Mouse (Mus musculus): ENCODE measurements at regions not wholly inside any gene's neighbourhood (a gene's known extent, or its start where the extent isn't known, plus 50 kb on each side); places are given as distances from the start of the nearest gene placed in this dataset.

- DNase-seq = no peak
- intact Hi-C loops (cut with DNase I) = no loop called here
Observed at GRCm38 (mm10) chr15:72101730-72102129, 1732.6 kb upstream of the Gm6569 start.

GRCm38 (mm10) chr15:72105830-72106413, 1728.4 kb upstream of the Gm6569 start:
- no peak for DNase-seq
- intact Hi-C loops (cut with DNase I) = no loop called here

GRCm38 (mm10) chr15:72110520-72110919, 1723.8 kb upstream of the Gm6569 start:
- intact Hi-C loops (cut with DNase I) = no loop called here

GRCm38 (mm10) chr15:72116772-72117171, 1717.6 kb upstream of the Gm6569 start:
- intact Hi-C loops (cut with DNase I) = no loop called here
- no peak for DNase-seq

More at GRCm38 (mm10) chr15:72110520-72110919, 1723.8 kb upstream of the Gm6569 start:
- no peak for DNase-seq

GRCm38 (mm10) chr15:72134226-72134625, 1700.1 kb upstream of the Gm6569 start:
- intact Hi-C loops (cut with DNase I) = no loop called here
- DNase-seq = no peak

- DNase-seq = no peak
- intact Hi-C loops (cut with DNase I) = no loop called here
Observed at GRCm38 (mm10) chr15:72135992-72136617, 1698.3 kb upstream of the Gm6569 start.

GRCm38 (mm10) chr15:72140122-72140521, 1694.2 kb upstream of the Gm6569 start:
- intact Hi-C loops (cut with DNase I) = no loop called here
- no peak for DNase-seq

GRCm38 (mm10) chr15:72150581-72150980, 1683.8 kb upstream of the Gm6569 start:
- no peak for DNase-seq
- intact Hi-C loops (cut with DNase I) = no loop called here

GRCm38 (mm10) chr15:72158505-72158904, 1675.9 kb upstream of the Gm6569 start:
- intact Hi-C loops (cut with DNase I) = no loop called here
- no peak for DNase-seq

- no peak for DNase-seq
- intact Hi-C loops (cut with DNase I) = no loop called here
Observed at GRCm38 (mm10) chr15:72200861-72201260, 1633.5 kb upstream of the Gm6569 start.

GRCm38 (mm10) chr15:72201791-72202190, 1632.6 kb upstream of the Gm6569 start:
- intact Hi-C loops (cut with DNase I) = no loop called here
- DNase-seq = no peak

GRCm38 (mm10) chr15:72205240-72205799, 1629.0 kb upstream of the Gm6569 start:
- intact Hi-C loops (cut with DNase I) = no loop called here
- DNase-seq = no peak

GRCm38 (mm10) chr15:72205950-72206349, 1628.4 kb upstream of the Gm6569 start:
- intact Hi-C loops (cut with DNase I) = no loop called here
- peak; percentile 7 to 15 for DNase-seq

GRCm38 (mm10) chr15:72207589-72207988, 1626.8 kb upstream of the Gm6569 start:
- DNase-seq = no peak
- intact Hi-C loops (cut with DNase I) = no loop called here

- DNase-seq = no peak
- intact Hi-C loops (cut with DNase I) = no loop called here
Observed at GRCm38 (mm10) chr15:72208076-72208475, 1626.3 kb upstream of the Gm6569 start.

- no peak for DNase-seq
- intact Hi-C loops (cut with DNase I) = no loop called here
Observed at GRCm38 (mm10) chr15:72208973-72209372, 1625.4 kb upstream of the Gm6569 start.

GRCm38 (mm10) chr15:72217731-72218130, 1616.6 kb upstream of the Gm6569 start:
- no peak for DNase-seq
- intact Hi-C loops (cut with DNase I) = no loop called here

GRCm38 (mm10) chr15:72219985-72220384, 1614.4 kb upstream of the Gm6569 start:
- intact Hi-C loops (cut with DNase I) = no loop called here
- no peak for DNase-seq

GRCm38 (mm10) chr15:72220786-72221185, 1613.6 kb upstream of the Gm6569 start:
- intact Hi-C loops (cut with DNase I) = no loop called here
- no peak for DNase-seq

GRCm38 (mm10) chr15:72232355-72232754, 1602.0 kb upstream of the Gm6569 start:
- intact Hi-C loops (cut with DNase I) = no loop called here

GRCm38 (mm10) chr15:72264619-72265018, 1569.7 kb upstream of the Gm6569 start:
- intact Hi-C loops (cut with DNase I) = no loop called here
- DNase-seq = no peak

More at GRCm38 (mm10) chr15:72232355-72232754, 1602.0 kb upstream of the Gm6569 start:
- DNase-seq = no peak

- intact Hi-C loops (cut with DNase I) = no loop called here
- DNase-seq = no peak
Observed at GRCm38 (mm10) chr15:72283846-72284245, 1550.5 kb upstream of the Gm6569 start.

Data from gastrocnemius, postnatal 36 days (tissue).